Mouse (Mus musculus): ENCODE measurements around the gene Col19a1. TPM values are rescaled to one million over a fixed set of nuclear protein-coding genes. Genes with fewer than 3 reads are reported as not detected.
"Not testable (repeated sequence)": the region's sequence is repeated elsewhere in the genome, so short reads cannot be mapped to it uniquely, and the experiment has no call there.

The Col19a1 gene
- total RNA-seq (2015; ENCODE audit: low replicate concordance) = 0.84 TPM in 1 of 2 replicates, not detected in the other
- total RNA-seq (2017; ENCODE audit: low replicate concordance) = 0.51 TPM in 1 of 2 replicates, not detected in the other

- ATAC-seq (replicated peaks; ENCODE audit: low FRiP score, poor library complexity, severe bottlenecking) = no peak
These were observed at the start of gene Col19a1 for GRCm38 (mm10) chr1:24587141-24587541. TSS of gene Col19a1 (minus strand) at chr1:24587472.

DNA sequence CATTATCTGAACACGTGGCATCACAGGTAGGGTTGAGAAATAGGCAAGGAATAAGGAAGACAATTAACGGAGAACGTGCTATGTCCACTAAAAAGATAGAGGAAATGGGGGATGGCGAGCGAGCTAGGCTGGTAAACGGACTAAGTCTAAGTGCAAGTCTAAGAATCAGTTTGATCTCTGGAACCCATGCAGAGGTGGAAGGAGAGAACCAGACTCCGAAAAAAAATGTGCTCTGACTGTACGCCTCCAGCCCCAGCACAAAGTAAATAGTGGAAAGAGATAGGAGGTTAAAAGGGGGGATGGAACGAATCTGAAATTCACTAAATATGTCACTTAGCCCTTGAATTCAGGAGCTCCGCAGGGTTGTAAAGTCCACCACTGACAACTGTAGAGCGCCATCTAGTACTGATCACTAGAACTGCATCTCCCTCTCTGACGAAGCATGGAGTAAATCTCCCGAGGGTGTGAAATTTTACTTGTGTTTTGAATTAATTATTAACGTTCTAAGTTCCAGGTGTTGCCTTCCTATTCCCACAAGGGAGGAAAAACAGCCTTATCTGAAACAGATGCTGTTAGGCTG is 46.4 kb upstream of the Col19a1 start:
- ATAC-seq (replicated peaks; ENCODE audit: low FRiP score, poor library complexity, severe bottlenecking) = no peak

DNA sequence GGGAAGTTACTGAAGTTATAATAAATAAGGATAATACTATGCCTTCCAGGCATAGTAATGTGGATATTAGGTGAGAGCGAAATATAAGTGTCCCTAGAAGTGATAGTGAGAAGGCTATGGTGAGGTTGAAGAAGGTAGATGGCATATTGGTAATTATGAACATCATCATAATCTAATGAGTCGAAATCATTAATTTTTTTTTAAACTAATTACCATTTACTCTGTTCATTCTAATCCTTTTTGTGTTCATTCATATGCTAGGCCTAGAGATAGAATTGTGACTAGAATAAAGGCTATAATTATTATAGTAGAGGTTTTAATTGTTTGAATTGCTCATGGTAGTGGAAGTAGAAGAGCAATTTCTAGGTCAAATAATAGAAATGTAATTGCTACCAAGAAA is 25.3 kb upstream of the Col19a1 start:
- ATAC-seq (replicated peaks; ENCODE audit: low FRiP score, poor library complexity, severe bottlenecking) = not testable (repeated sequence)

DNA sequence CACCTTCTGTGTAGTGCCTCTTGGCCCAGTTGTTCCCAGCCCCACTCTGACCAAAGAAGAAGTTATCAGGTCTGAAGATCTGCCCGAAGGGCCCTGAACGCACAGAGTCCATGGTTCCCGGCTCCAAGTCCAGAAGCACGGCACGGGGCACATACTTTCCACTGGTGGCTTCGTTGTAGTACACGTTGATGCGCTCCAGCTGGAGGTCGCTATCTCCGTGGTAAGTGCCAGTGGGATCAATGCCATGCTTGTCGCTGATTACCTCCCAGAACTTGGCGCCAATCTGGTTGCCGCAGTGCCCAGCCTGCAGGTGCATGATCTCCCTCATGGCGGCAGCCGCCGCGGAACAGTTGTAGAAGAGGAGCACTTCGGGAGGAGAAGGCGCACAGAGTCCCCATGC is 7.8 kb upstream of the Col19a1 start:
- peak; percentile 87 for ATAC-seq (replicated peaks; ENCODE audit: low FRiP score, poor library complexity, severe bottlenecking)

- ATAC-seq (replicated peaks; ENCODE audit: low FRiP score, poor library complexity, severe bottlenecking) = no peak
These were observed 717 bp downstream of the Col19a1 start for GRCm38 (mm10) chr1:24586370-24587140.

- no peak for ATAC-seq (replicated peaks; ENCODE audit: low FRiP score, poor library complexity, severe bottlenecking)
These were observed 14.7 kb downstream of the Col19a1 start for GRCm38 (mm10) chr1:24572602-24573001.

DNA sequence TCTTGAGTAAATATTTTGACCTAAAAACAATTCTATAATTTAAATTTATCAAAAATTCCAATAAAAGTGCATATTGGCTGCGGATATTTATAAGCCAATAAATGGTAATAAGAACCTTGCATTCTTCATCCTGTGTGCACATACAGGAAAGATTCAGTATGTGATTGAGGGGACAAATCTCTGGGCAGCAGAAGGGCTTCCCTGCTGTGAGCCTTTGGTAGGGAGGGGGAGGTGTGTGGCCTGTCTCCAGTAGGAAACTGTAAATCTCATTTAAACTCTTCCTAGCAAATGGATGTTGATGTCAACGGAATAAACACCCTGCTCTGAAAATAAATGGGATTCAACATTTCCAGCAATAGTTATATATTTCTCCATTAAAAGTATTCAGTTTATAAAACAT is 23.2 kb downstream of the Col19a1 start:
- no peak for ATAC-seq (replicated peaks; ENCODE audit: low FRiP score, poor library complexity, severe bottlenecking)

DNA sequence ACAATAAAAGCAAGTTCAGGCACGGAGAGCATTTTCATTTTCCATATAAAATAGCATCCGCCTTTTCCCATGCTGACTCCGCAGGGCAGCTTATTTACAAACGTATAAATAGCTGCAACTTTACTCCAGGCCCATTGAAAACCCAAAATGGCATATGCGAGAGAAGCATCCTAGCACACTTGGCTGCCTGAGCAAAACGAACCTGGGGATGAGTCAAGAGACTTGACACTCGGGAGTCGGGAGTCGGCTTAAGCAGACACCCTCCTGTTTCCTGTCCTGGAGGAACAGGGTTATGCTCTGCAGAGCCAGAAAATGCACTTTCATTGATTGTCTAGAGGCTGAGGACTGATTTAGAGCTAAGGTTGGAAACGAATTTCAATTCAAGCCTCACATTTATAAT is 29.3 kb downstream of the Col19a1 start:
- ATAC-seq (replicated peaks; ENCODE audit: low FRiP score, poor library complexity, severe bottlenecking) = no peak

DNA sequence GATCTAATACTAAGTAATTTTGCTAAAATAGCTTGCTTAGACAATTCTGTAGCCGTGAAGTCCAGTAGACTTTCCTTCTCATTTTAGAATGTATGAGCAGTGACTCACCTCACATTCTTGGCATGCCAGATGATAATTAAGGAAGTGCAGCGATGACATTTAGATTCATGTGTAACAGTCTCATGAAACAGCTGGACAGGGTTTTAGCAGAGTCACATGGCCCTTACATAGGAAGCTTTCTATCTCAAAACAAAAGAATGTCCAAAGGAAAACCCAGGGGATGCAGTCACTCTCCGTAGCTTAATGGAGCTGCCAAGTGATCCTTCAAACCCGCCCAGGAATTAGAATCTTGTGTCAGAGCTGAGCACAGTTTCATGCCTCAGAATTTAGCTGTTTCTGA is 33.8 kb downstream of the Col19a1 start:
- no peak for ATAC-seq (replicated peaks; ENCODE audit: low FRiP score, poor library complexity, severe bottlenecking)

DNA sequence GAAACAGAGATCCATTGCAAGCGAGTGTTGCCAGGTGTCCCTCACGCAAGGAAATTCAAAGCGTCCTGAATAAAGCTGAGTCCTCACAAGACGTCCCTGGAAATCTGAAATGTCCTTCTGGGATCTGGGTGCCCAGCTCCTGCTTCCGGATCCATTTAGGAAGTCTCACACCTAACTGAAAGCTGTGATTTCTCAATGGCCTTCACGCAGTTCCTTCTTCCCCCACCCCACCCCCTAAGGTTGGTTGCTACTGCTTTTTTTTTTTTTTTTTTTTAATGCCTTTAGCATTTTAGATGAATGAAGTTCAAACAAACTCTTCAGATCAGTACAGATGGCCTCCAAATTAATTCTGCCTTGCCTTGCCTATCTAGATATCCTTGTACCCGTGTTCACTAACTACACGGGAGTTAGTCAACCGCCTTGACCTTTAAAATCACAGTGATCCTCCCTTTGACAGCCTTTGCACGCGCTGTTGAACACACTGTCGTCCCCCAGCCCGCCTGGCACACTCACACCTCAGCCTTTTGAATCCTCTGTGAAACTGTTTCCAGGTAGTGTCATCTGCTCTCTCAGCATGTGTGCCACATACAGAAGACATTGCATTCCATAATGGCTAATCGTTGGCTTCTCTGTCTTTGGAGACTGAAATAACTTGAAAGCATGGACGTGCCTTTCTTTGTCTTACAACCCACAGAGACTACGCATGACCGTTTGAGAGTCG is 36.6 kb downstream of the Col19a1 start:
- ATAC-seq (replicated peaks; ENCODE audit: low FRiP score, poor library complexity, severe bottlenecking) = no peak

DNA sequence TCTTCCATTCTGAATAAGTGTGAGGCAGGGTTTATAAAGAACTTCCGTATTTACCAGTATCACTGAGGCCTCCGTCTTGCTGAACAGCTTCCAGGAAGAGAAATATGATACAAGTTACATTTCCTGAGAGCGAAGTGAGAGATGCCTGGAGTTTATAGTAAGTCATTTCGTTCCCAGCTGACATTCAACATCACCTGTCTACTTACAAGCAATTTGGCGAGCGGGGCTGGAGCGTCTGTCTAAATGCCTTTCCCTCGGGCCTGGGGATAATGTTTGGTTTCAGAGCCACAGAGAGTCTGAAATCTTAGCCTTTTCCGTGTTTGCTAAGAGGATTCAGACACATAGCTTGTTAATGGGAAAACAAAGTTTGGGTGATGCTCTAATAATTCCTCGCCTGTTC is 37.2 kb downstream of the Col19a1 start:
- ATAC-seq (replicated peaks; ENCODE audit: low FRiP score, poor library complexity, severe bottlenecking) = no peak

DNA sequence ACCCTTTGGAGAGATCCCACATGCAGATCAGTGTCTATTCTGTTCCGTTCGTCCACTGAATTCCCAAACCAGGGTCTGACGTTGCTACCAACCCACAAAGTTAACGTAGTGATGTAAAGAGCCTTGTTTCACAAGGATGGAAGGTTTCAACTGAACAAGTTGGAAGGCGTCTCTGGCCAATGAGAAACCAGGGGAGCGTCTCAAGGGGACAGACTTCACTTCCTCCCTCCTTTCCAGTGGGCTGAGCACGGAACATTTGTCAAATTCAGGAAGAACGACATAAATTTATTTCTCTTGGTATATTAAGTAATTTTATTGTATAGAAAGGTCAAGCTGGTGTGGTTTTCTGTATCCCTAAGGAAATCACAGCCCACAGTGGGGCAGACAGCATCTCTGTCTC is 38.2 kb downstream of the Col19a1 start:
- ATAC-seq (replicated peaks; ENCODE audit: low FRiP score, poor library complexity, severe bottlenecking) = no peak

- no peak for ATAC-seq (replicated peaks; ENCODE audit: low FRiP score, poor library complexity, severe bottlenecking)
These were observed 39.7 kb downstream of the Col19a1 start for GRCm38 (mm10) chr1:24547574-24547973.

GRCm38 (mm10) chr1:24539852-24540251 is 47.4 kb downstream of the Col19a1 start:
- no peak for ATAC-seq (replicated peaks; ENCODE audit: low FRiP score, poor library complexity, severe bottlenecking)

GRCm38 (mm10) chr1:24527194-24527593 is 60.1 kb downstream of the Col19a1 start:
- no peak for ATAC-seq (replicated peaks; ENCODE audit: low FRiP score, poor library complexity, severe bottlenecking)

- no peak for ATAC-seq (replicated peaks; ENCODE audit: low FRiP score, poor library complexity, severe bottlenecking)
These were observed 69.8 kb downstream of the Col19a1 start for GRCm38 (mm10) chr1:24517462-24517861.

GRCm38 (mm10) chr1:24515341-24515740 is 71.9 kb downstream of the Col19a1 start:
- no peak for ATAC-seq (replicated peaks; ENCODE audit: low FRiP score, poor library complexity, severe bottlenecking)

DNA sequence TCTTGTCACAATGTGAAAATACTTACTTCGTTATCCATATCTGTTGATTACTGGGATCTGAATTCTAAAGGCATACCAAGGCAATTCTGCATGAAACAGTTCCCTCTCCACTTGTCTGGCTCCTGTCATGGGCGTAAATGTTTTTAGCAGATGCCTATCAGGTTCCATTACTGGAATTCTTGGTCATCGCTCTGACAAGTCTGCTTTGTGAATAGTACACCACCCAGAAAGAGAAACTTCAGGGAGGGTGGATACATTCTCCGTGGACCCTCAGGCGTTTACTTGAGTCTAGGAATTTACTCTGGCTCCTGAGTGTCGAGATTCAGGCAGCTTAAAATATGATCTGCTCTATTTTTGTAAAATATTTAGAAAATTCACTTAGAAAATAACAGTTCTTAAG is 75.7 kb downstream of the Col19a1 start:
- no peak for ATAC-seq (replicated peaks; ENCODE audit: low FRiP score, poor library complexity, severe bottlenecking)

DNA sequence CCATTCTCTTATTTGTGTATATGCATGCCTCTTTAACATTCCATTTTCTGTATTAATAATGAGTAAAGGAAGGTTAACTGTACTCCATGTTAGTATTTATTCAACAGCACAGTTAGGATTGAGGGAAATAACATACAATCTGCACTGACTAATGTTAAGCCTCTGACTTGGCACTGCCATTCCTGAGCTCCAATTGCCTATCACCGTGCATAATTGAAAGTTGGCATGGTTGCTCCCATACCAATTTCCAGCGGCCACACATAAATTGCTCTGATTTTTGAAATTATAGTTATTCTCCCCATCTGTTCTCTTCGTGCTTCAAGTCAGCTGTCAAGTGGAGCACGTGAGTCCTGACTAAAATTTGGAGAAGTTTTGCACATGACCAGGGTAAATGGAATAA is 91.9 kb downstream of the Col19a1 start:
- ATAC-seq (replicated peaks; ENCODE audit: low FRiP score, poor library complexity, severe bottlenecking) = no peak

DNA sequence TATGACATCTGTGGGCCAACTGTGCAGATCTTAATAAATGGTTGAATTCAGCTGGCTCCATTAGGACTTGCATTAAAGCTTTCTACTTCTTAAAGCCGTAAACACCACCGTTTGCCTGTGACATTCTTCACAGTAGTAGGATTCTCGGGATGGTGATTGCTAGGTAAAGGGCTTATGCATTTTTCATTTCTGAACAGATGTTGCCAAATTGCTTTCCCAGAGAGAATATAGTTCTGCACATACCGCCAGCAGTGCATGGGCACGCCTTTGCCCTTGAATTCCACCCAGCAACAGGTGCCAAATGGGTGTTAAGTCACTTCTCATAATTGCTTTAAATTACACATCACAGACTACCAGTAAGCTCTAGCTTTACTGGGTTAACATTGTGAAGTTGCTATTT is 103.1 kb downstream of the Col19a1 start:
- ATAC-seq (replicated peaks; ENCODE audit: low FRiP score, poor library complexity, severe bottlenecking) = no peak

Data from erythroid progenitor cell, adult 5-6 weeks (primary cell).